Mouse (Mus musculus) right cerebral cortex, postnatal 4 days (tissue): ENCODE data around the gene Stbd1.

Source experiments
- DNase-seq: peaks from one replicate; pipeline ENCODE4 v3.0.0-alpha.2; 2022

The Stbd1 gene

DNA sequence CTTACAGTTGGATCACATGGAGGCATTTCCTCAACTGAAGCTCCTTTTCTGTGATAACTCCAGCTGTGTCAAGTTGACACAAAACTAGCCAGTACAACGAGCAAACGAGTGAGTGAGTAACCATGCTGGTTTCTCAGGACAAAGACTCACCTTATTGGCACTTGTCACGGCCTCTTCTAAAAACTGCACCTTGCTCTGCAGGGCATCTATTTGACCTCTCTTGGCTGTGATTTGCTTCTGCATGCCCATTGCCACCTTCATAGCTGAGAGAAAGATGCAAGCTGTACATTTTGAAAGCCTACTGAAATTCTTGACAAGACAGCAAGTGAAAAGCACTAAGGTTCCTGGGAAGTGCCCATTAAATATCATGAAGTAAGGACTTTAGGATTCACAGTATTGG is 38.0 kb downstream of the Stbd1 start:
- DNase-seq, result no peak
